Mouse (Mus musculus): ENCODE data around the gene Gm20388.

DNA sequence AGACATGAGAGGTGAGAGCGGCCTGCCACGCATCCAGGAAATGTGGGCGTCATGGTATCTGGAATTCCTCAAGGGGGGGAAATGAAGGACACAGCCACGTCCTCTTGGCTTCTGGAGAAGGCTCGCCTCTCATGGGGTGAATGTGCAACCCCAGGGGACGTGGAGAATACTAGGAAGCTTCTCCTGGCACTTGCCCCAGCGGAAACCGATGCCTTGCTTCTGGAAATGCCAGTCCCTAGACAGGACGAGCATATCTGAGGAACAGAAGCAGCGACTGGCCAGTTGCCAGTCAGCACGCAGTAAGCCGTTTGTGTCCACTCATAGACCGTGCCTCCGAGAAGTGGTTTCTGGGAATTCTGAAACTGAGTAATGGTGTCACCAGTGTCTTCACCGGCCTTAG is 126.6 kb downstream of the Gm20388 start:
- TF ChIP-seq POLR2A (IDR thresholded peaks at IDR 0.05; ENCODE audit: borderline replicate concordance, extremely low read depth, insufficient read depth, insufficient read length, poor library complexity, severe bottlenecking) = no peak
- no peak for TF ChIP-seq CTCF (IDR thresholded peaks at IDR 0.05; ENCODE audit: borderline replicate concordance, extremely low read depth, insufficient read depth, insufficient read length)

Measured in brain, embryonic 14.5 days (tissue).